Mouse (Mus musculus) midbrain, embryonic 14.5 days (tissue): ENCODE measurements around the gene Anks1b. TPM values are rescaled to one million over a fixed set of nuclear protein-coding genes. Genes with fewer than 3 reads are reported as not detected.

Source experiments
- ATAC-seq: fragments of 200-750 bp; cut with Nextera tagmentation; 2 replicates; pipeline ENCODE4 v1.8.0; 2017; ENCODE audit warnings: moderate number of reproducible peaks, moderate library complexity; ENCODE audit not compliant: low FRiP score, low TSS enrichment
- DNase-seq: peaks from one replicate; pipeline ENCODE4 v3.0.0-alpha.2; 2015
- H3K27ac ChIP-seq: fragments of 300-500 bp; sonication (generic); replicated peaks from 2 replicates; pipeline ENCODE4 v1.5.1; 2014; ENCODE audit warnings: mild to moderate bottlenecking, low read depth, low read length, moderate library complexity
- H3K27me3 ChIP-seq: fragments of 300-500 bp; sonication (generic); 2 replicates; pipeline ENCODE4 v1.6.1; 2014; ENCODE audit warnings: low read length, control low read depth, mixed read lengths; ENCODE audit not compliant: control insufficient read depth, insufficient read depth
- H3K36me3 ChIP-seq: fragments of 300-500 bp; sonication (generic); 2 replicates; pipeline ENCODE4 v1.6.1; 2014; ENCODE audit warnings: low read length, control low read depth; ENCODE audit not compliant: control insufficient read depth, insufficient read depth
- H3K4me1 ChIP-seq: fragments of 300-500 bp; sonication (generic); 2 replicates; pipeline ENCODE4 v1.6.1; 2014; ENCODE audit warnings: mild to moderate bottlenecking, antibody characterized with exemption, low read length, control low read depth; ENCODE audit not compliant: control insufficient read depth, insufficient read depth
- H3K4me2 ChIP-seq: fragments of 300-500 bp; sonication (generic); 2 replicates; pipeline ENCODE4 v1.6.1; 2014; ENCODE audit warnings: mild to moderate bottlenecking, low read length, moderate library complexity
- H3K4me3 ChIP-seq: fragments of 300-500 bp; sonication (generic); replicated peaks from 2 replicates; pipeline ENCODE4 v1.5.1; 2014; ENCODE audit warnings: low read depth, low read length
- H3K9ac ChIP-seq: fragments of 300-500 bp; sonication (generic); replicated peaks from 2 replicates; pipeline ENCODE4 v1.6.1; 2014; ENCODE audit warnings: mild to moderate bottlenecking, low read length, moderate library complexity
- H3K9me3 ChIP-seq: fragments of 300-500 bp; sonication (generic); 2 replicates; pipeline ENCODE4 v1.6.1; 2016; ENCODE audit warnings: low read length, control low read depth, mixed read lengths; ENCODE audit not compliant: control insufficient read depth
- WGBS: fragments of 180-500 bp; shearing (Covaris S2); extraction: QIAGEN DNeasy Blood & Tissue Kit; methylation state at CpG from one replicate; pipeline ENCODE4 v1.1.7; 2014; 5-methylcytosine and 5-hydroxymethylcytosine counted together
- polyA plus RNA-seq: library from polyadenylated mRNA; unstranded; fragments of >200 nt; fragmentation: Nextera tagmentation; extraction: Ambion mirVana; gene quantifications from 2 replicates; pipeline ENCODE4 v1.2.1, GENCODE M21; 2014

The Anks1b gene
- polyA plus RNA-seq, 1 experiment from 2014 or later: 73.1 TPM

- Histone ChIP-seq H3K9me3 (no peaks in the 10 kb centered on the region), H3K4me1 (no peaks in the 10 kb centered on the region), H3K9ac (no peak overlapping the region), H3K27me3 (no peaks in the 10 kb centered on the region), H3K27ac (no peak overlapping the region), H3K4me2 (no peak overlapping the region), H3K36me3 (no peaks in the 10 kb centered on the region), H3K4me3 (no peak overlapping the region)
- ATAC-seq: no peak
- no peak for DNase-seq
- WGBS: 96% methylated on average over 7 of the region's 7 CpGs
These were observed 17.0 kb upstream of the Anks1b start for GRCm38 (mm10) chr10:89856286-89856685.

GRCm38 (mm10) chr10:89868211-89868610 is 5.1 kb upstream of the Anks1b start:
- WGBS: 91% methylated on average over 4 of the region's 4 CpGs

GRCm38 (mm10) chr10:89868836-89869235 is 4.5 kb upstream of the Anks1b start:
- 82% methylated on average over 3 of the region's 3 CpGs for WGBS
- Histone ChIP-seq H3K4me2 (no peak overlapping the region), H3K4me3 (no peak overlapping the region), H3K27ac (no peak overlapping the region), H3K27me3 (no peaks in the 10 kb centered on the region), H3K36me3 (no peaks in the 10 kb centered on the region), H3K9me3 (no peaks in the 10 kb centered on the region), H3K4me1 (no peaks in the 10 kb centered on the region), H3K9ac (no peak overlapping the region)
- ATAC-seq: no peak
- no peak for DNase-seq

More at GRCm38 (mm10) chr10:89868211-89868610, 5.1 kb upstream of the Anks1b start:
- H3K9ac ChIP-seq: no peak overlapping the region
- no peaks in the 10 kb centered on the region for H3K36me3 ChIP-seq
- no peaks in the 10 kb centered on the region for H3K27me3 ChIP-seq
- DNase-seq: no peak
- H3K4me2 ChIP-seq: no peak overlapping the region
- no peak overlapping the region for H3K4me3 ChIP-seq
- H3K9me3 ChIP-seq: no peaks in the 10 kb centered on the region
- no peak for ATAC-seq
- H3K4me1 ChIP-seq: no peaks in the 10 kb centered on the region
- no peak overlapping the region for H3K27ac ChIP-seq

- peak; percentile 88 for DNase-seq
- Histone ChIP-seq H3K27ac (peak overlapping the region; percentile 97), H3K27me3 (no peaks in the 10 kb centered on the region), H3K4me3 (peak overlapping the region; percentile 82), H3K4me1 (peaks cover 12% of the 10 kb centered on the region), H3K36me3 (no peaks in the 10 kb centered on the region), H3K9me3 (no peaks in the 10 kb centered on the region), H3K4me2 (peak overlapping the region; percentile 67), H3K9ac (peak overlapping the region; percentile 94)
- ATAC-seq: peak; percentile 92
- under 1% methylated on average over 42 of the region's 56 CpGs for WGBS
These were observed 686 bp upstream of the Anks1b start for GRCm38 (mm10) chr10:89872501-89873145.

GRCm38 (mm10) chr10:89874036-89874435 is 727 bp downstream of the Anks1b start:
- no peak for ATAC-seq
- no peaks in the 10 kb centered on the region for H3K36me3 ChIP-seq
- H3K27me3 ChIP-seq: no peaks in the 10 kb centered on the region
- WGBS: 4% methylated on average over 8 of the region's 8 CpGs
- H3K4me2 ChIP-seq: peak overlapping the region; percentile 67
- H3K9me3 ChIP-seq: no peaks in the 10 kb centered on the region
- peak overlapping the region; percentile 82 for H3K4me3 ChIP-seq
- H3K4me1 ChIP-seq: peaks cover 12% of the 10 kb centered on the region
- peak overlapping the region; percentile 94 for H3K9ac ChIP-seq
- H3K27ac ChIP-seq: peak overlapping the region; percentile 97; the same call in 1 of the 2 replicates
- DNase-seq: peak; percentile 45

GRCm38 (mm10) chr10:89883561-89883960 is 10.3 kb downstream of the Anks1b start:
- 89% methylated on average over 8 of the region's 8 CpGs for WGBS
- ATAC-seq: no peak

GRCm38 (mm10) chr10:89902720-89903337 is 29.5 kb downstream of the Anks1b start:
- no peaks in the 10 kb centered on the region for H3K9me3 ChIP-seq
- H3K9ac ChIP-seq: no peak overlapping the region
- ATAC-seq (no peak), DNase-seq (peak; percentile 31)
- H3K4me2 ChIP-seq: no peak overlapping the region
- no peak overlapping the region for H3K27ac ChIP-seq
- H3K4me3 ChIP-seq: no peak overlapping the region
- H3K27me3 ChIP-seq: no peaks in the 10 kb centered on the region
- no peaks in the 10 kb centered on the region for H3K36me3 ChIP-seq
- WGBS: 66% methylated on average over 7 of the region's 7 CpGs
- H3K4me1 ChIP-seq: no peaks in the 10 kb centered on the region

More at GRCm38 (mm10) chr10:89883561-89883960, 10.3 kb downstream of the Anks1b start:
- Histone ChIP-seq H3K36me3 (no peaks in the 10 kb centered on the region), H3K4me3 (no peak overlapping the region), H3K27ac (no peak overlapping the region), H3K4me1 (no peaks in the 10 kb centered on the region), H3K27me3 (no peaks in the 10 kb centered on the region), H3K4me2 (no peak overlapping the region), H3K9ac (no peak overlapping the region), H3K9me3 (no peaks in the 10 kb centered on the region)
- DNase-seq: no peak

GRCm38 (mm10) chr10:89911889-89912288 is 38.6 kb downstream of the Anks1b start:
- WGBS: 84% methylated on average over 4 of the region's 4 CpGs
- no peaks in the 10 kb centered on the region for H3K9me3 ChIP-seq
- no peak overlapping the region for H3K4me3 ChIP-seq
- no peak overlapping the region for H3K4me2 ChIP-seq
- no peak overlapping the region for H3K27ac ChIP-seq
- H3K9ac ChIP-seq: no peak overlapping the region
- no peaks in the 10 kb centered on the region for H3K27me3 ChIP-seq
- ATAC-seq (no peak), DNase-seq (peak; percentile 17)
- H3K4me1 ChIP-seq: no peaks in the 10 kb centered on the region
- H3K36me3 ChIP-seq: no peaks in the 10 kb centered on the region

GRCm38 (mm10) chr10:89913174-89913573 is 39.9 kb downstream of the Anks1b start:
- H3K9me3 ChIP-seq: no peaks in the 10 kb centered on the region
- DNase-seq (no peak), ATAC-seq (no peak)
- no peaks in the 10 kb centered on the region for H3K4me1 ChIP-seq
- no peaks in the 10 kb centered on the region for H3K27me3 ChIP-seq
- no peak overlapping the region for H3K4me2 ChIP-seq
- no peak overlapping the region for H3K27ac ChIP-seq
- H3K9ac ChIP-seq: no peak overlapping the region
- H3K36me3 ChIP-seq: no peaks in the 10 kb centered on the region
- no peak overlapping the region for H3K4me3 ChIP-seq
